Mouse (Mus musculus): Measurements from ENCODE around the gene Kif19a. TPM values are rescaled to one million over a fixed set of nuclear protein-coding genes. Genes with fewer than 3 reads are reported as not detected.

Kif19a gene
- polyA plus RNA-seq, 1 experiment, result 0.97 TPM

DNA sequence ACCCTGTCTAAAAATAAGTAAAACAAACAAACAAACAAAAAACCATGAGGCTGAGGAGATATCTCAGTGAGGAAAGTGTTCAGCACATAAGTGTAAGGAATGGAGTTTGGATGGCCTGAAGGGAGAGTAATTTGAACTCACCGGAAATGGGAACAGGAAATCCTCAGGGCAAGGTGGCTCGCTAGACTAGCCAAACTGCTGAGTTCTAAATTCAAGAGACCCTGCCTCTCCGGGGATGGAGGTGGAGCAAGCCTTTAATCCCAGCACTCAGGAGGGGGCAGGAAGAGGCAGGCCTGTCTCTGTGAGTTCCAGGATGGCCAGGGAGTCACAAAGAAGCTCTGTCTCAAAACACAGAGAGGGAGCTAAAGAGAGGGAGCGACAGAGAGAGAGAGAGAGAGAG, 45.2 kb downstream of the Kif19a start:
- TF ChIP-seq POLR2A (IDR thresholded peaks at IDR 0.05; ENCODE audit: borderline replicate concordance, extremely low read depth, insufficient read depth, insufficient read length, poor library complexity, severe bottlenecking) (no peak), CTCF (IDR thresholded peaks at IDR 0.05; ENCODE audit: borderline replicate concordance, extremely low read depth, insufficient read depth, insufficient read length) (no peak)
- no peak for DNase-seq (ENCODE audit: low read depth)

DNA sequence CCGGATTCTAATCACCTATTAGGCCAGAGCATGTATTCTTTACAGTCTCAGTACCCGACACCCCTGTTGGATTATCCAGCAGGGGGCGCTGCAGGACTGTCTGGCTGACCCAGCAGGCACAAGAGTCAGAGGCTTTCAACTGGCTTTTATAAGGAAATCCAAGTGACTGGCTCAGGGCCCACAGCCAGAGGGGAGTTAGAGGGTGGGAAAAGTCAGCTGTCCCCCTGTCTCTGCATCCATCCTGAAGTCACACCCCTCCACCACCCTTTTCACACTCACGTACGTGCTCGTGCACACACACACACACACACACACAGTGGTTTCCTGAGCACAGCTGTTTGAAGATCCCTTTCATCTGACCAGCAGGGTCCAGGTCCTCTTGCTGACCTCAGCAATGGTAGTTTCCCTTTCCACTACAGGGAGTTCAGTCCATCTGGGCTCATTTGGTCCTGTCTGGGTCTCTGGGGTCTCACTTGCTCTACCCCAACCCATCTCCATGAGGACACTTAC, 47.6 kb downstream of the Kif19a start:
- peak; percentile 89 for DNase-seq (ENCODE audit: low read depth)
- peak; percentile 89 for TF ChIP-seq CTCF (IDR thresholded peaks at IDR 0.05; ENCODE audit: borderline replicate concordance, extremely low read depth, insufficient read depth, insufficient read length)
- TF ChIP-seq POLR2A (IDR thresholded peaks at IDR 0.05; ENCODE audit: borderline replicate concordance, extremely low read depth, insufficient read depth, insufficient read length, poor library complexity, severe bottlenecking), result no peak

DNA sequence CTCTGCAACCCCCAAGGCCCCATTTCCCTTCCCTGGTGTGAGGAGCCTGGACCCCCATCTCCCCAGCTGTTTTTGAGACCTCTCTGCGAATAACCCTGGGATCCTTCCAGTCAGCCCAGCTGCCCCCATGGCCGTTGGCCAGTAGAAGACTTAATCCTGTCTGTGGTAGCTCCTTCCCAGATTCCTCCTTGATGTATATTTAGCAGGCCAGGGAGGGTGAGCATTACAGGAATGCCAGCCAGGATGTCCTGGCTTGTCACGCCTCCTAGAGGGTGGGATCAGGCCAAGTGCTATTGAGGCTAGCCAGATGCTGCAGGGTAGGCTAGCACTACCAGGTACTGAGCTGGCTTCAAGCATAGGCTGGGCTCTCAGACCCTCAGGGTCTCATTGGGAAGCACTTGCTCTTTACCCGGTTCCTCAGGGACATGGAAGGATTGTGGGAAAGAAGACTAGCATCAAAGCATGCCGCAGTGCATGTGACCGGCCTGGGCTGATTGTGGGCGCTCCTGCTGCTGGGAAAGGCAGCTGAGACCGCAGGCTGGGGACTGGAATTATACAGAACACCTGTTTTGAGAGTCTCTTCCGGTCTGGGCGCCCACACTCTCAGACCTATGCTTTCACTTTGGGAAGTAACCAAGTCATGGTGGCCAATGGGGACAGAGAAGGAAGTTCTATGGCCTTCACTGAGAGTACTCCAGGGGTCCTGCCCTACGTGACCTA, 49.8 kb downstream of the Kif19a start:
- no peak for DNase-seq (ENCODE audit: low read depth)

DNA sequence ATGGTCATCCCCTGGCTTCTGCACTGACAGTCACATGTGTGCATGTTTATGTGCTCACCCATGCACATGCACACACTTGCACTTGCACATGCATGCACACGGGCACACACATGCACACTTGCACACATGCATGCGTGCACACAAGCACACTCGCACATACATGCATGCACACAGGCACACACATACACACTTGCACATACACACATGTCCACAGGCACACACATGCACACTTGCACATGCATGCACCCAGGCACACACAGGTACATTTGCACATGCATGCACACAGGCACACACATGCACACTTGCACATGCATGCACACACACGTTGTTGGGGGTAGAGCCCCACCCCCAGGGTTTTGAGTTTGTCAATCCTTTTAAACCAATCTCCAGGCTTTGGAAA, 51.7 kb downstream of the Kif19a start:
- no peak for TF ChIP-seq CTCF (IDR thresholded peaks at IDR 0.05; ENCODE audit: borderline replicate concordance, extremely low read depth, insufficient read depth, insufficient read length)
- TF ChIP-seq POLR2A (IDR thresholded peaks at IDR 0.05; ENCODE audit: borderline replicate concordance, extremely low read depth, insufficient read depth, insufficient read length, poor library complexity, severe bottlenecking), result no peak
- no peak for DNase-seq (ENCODE audit: low read depth)

More for the DNA sequence above, 49.8 kb downstream of the Kif19a start:
- TF ChIP-seq POLR2A (IDR thresholded peaks at IDR 0.05; ENCODE audit: borderline replicate concordance, extremely low read depth, insufficient read depth, insufficient read length, poor library complexity, severe bottlenecking), result no peak
- TF ChIP-seq CTCF (IDR thresholded peaks at IDR 0.05; ENCODE audit: borderline replicate concordance, extremely low read depth, insufficient read depth, insufficient read length), result no peak

DNA sequence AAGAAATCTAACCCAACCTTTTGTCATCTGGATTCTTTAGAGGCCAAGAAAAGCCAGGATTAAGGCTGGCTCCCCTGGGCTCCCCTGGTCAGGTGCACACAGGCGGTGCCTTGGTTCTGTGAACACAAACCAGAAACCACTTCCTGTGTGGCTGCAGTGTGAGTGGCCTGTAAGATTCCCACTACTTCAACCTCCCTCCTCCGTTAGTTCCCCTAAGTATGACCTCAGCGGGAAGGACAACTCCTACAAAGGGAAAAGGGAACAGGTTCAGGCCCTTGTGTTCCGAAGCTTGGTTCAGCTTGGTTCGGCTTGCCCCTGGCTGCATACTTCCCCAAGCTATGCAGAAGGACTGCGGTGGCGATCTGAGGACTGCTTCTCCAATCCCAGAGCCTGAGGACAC, 53.0 kb downstream of the Kif19a start:
- TF ChIP-seq CTCF (IDR thresholded peaks at IDR 0.05; ENCODE audit: borderline replicate concordance, extremely low read depth, insufficient read depth, insufficient read length) (no peak), POLR2A (IDR thresholded peaks at IDR 0.05; ENCODE audit: borderline replicate concordance, extremely low read depth, insufficient read depth, insufficient read length, poor library complexity, severe bottlenecking) (no peak)
- no peak for DNase-seq (ENCODE audit: low read depth)

DNA sequence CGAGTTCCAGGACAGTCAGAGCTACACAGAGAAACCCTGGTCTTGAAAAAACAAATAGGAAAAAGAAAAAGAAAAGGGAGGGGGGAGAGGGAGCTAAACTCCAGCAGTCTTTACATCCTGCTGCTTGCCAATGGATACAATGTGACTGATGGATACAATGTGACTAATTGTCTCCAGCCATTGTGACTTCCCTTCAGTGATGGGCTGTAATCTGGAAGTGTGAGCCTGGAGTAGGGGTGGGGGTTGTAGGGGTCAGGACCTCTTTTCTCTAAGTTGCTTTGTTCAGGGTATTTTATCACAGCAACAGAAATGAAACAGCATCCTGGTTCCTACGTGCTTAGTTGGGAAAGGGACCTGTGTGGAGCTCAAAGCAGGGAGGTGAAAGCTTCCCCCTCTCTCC, 53.9 kb downstream of the Kif19a start:
- TF ChIP-seq CTCF (IDR thresholded peaks at IDR 0.05; ENCODE audit: borderline replicate concordance, extremely low read depth, insufficient read depth, insufficient read length), result no peak
- TF ChIP-seq POLR2A (IDR thresholded peaks at IDR 0.05; ENCODE audit: borderline replicate concordance, extremely low read depth, insufficient read depth, insufficient read length, poor library complexity, severe bottlenecking), result no peak
- no peak for DNase-seq (ENCODE audit: low read depth)

DNA sequence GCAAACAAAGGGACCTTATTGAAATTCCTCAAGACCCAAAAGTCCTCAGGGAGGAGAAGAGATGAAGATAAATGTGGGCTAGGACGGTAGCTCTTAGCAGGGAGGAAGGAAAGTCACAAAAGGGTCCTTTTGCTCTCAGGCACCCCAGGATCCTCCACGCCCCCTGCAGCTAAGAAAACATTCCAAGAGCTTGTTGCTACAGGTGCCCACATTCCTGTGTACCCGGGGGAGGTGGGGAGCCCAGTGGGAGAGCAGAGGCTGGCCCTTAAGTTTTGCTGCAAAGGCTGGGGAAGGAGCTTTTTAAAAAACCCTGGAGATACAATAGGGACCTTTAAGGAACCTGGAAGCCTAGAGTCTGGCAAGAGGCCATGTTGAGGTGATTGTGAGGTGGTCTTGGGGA, 55.3 kb downstream of the Kif19a start:
- no peak for DNase-seq (ENCODE audit: low read depth)
- TF ChIP-seq CTCF (IDR thresholded peaks at IDR 0.05; ENCODE audit: borderline replicate concordance, extremely low read depth, insufficient read depth, insufficient read length) (no peak), POLR2A (IDR thresholded peaks at IDR 0.05; ENCODE audit: borderline replicate concordance, extremely low read depth, insufficient read depth, insufficient read length, poor library complexity, severe bottlenecking) (no peak)

DNA sequence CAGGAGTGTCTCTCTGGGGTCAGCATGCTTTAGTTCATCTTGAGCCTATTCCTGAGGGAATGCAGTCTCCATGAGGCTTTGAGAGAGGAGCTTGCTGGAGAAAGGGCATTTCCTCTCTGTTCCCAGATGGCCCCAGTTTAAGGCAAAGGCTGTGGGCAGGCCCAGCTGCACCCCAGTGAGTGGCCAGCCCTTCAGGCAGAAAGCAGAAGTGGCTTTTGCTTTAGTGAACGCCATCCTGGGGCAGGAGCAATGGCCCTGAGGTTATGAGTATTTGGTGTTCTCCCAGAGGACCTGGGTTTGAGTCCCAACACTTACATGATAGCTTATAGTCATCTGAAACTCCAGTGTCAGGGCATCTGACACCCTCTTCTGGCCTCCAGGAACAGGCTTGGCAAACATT, 56.1 kb downstream of the Kif19a start:
- DNase-seq (ENCODE audit: low read depth), result no peak
- TF ChIP-seq CTCF (IDR thresholded peaks at IDR 0.05; ENCODE audit: borderline replicate concordance, extremely low read depth, insufficient read depth, insufficient read length) (no peak), POLR2A (IDR thresholded peaks at IDR 0.05; ENCODE audit: borderline replicate concordance, extremely low read depth, insufficient read depth, insufficient read length, poor library complexity, severe bottlenecking) (no peak)

DNA sequence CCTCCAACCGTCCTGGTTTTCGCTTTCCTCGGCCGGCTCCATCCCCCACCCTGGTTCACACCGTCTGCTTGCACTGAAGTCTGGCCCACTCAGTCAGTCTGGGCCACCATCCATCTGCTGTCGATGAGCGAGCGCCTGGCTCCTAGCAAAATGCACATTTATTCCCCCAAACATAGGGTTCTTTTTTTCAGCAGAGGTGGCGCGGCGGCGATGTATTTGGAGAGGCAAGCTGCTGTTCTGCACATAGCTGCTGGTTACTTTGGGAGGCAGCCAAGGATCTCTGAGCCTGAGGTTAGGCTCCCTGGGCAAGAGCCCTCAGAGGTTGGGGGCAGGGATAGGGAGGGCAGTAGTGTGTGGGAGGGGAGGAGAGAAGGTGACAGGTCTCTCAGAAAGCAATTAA, 57.5 kb downstream of the Kif19a start:
- TF ChIP-seq POLR2A (IDR thresholded peaks at IDR 0.05; ENCODE audit: borderline replicate concordance, extremely low read depth, insufficient read depth, insufficient read length, poor library complexity, severe bottlenecking) (no peak), CTCF (IDR thresholded peaks at IDR 0.05; ENCODE audit: borderline replicate concordance, extremely low read depth, insufficient read depth, insufficient read length) (no peak)
- DNase-seq (ENCODE audit: low read depth), result peak; percentile 93

DNA sequence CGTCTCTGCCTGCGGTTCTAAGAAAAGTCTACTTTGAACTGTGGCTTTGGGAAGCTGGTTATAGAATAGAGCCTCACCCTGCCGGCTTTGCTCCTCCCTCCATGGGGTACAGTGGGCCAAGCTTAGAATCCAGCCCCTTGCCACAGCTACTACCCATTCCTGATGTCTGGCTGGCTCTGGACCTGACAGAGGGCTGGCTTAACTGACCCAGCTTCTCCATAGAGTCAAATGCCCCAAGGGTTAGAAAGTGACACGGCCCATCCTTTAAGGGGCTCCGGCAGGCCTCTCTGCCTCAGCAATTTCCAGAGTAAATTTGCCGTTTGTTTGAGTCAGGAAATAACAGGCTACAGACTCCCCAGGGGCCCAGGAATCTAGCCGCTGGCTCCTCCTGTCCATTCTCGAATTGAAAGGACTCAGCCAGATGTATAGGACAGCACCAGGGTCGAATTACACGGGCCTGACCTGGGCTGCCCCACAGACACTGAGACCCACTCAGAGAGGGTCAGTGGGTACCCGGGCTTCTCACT, 58.1 kb downstream of the Kif19a start:
- TF ChIP-seq POLR2A (IDR thresholded peaks at IDR 0.05; ENCODE audit: borderline replicate concordance, extremely low read depth, insufficient read depth, insufficient read length, poor library complexity, severe bottlenecking) (no peak), CTCF (IDR thresholded peaks at IDR 0.05; ENCODE audit: borderline replicate concordance, extremely low read depth, insufficient read depth, insufficient read length) (no peak)
- DNase-seq (ENCODE audit: low read depth), result no peak

DNA sequence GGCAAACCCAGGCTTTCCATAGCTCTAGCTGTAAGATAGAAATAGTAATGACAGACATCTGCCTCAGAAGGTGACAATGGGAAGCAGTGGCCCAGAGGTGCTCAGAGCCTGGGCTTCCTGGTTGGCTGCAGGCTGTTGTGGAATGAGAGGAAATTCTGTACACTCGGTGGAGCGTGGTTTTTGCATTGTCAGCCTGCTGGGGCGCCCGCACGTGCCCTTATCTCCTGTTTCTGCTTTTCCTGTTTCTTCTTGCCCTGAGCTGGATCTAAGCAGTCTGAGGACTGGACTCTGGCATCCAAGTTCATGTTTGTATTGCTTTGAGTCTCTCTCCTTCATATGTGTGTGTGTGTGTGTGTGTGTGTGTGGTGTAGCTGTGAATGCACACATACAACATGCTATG, 61.5 kb downstream of the Kif19a start:
- no peak for TF ChIP-seq CTCF (IDR thresholded peaks at IDR 0.05; ENCODE audit: borderline replicate concordance, extremely low read depth, insufficient read depth, insufficient read length)
- TF ChIP-seq POLR2A (IDR thresholded peaks at IDR 0.05; ENCODE audit: borderline replicate concordance, extremely low read depth, insufficient read depth, insufficient read length, poor library complexity, severe bottlenecking), result no peak
- no peak for DNase-seq (ENCODE audit: low read depth)

All from brain, embryonic 14.5 days (tissue).